Mouse (Mus musculus): ENCODE results near the gene 2010111I01Rik. TPM values are rescaled to one million over a fixed set of nuclear protein-coding genes. Genes with fewer than 3 reads are reported as not detected.

2010111I01Rik gene
- total and polyA plus RNA-seq, 3 experiments = 13.3 to 19.8 (median 14.4) TPM

DNA sequence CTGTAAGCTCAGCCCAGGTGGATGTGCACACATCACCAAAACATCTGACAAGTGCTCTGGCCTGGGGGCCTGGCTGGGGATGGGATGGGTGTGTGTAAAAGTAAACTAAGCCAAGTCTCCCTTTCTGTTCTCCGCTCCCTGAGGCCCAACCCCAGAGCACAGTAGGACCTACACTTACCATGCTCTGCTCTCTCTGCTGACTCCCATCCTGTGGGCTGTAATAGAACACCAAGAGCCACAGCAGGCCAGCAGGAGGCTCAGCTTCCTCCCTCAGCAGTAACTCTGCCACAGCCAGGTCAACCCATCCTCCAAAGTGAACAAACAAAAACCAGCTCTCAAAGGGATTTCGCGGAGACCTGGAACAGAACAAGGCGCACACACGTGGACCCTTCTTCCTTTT lies 357.0 kb downstream of the 2010111I01Rik start:
- DNase-seq (ENCODE audit: extremely low read depth) = no peak
- TF ChIP-seq KAT2A (IDR thresholded peaks at IDR 0.05; ENCODE audit: insufficient replicate concordance, low read length) (no peak), RCOR1 (conservative IDR thresholded peaks at IDR 0.05; ENCODE audit: low read depth, low read length) (no peak), IRF4 (IDR thresholded peaks at IDR 0.05; ENCODE audit: low read depth, low read length) (no peak), ZC3H11A (IDR thresholded peaks at IDR 0.05; ENCODE audit: low read depth, low read length) (no peak), BHLHE40 (IDR thresholded peaks at IDR 0.05; ENCODE audit: low read depth, low read length) (no peak), JUN (IDR thresholded peaks at IDR 0.05; ENCODE audit: insufficient read depth, low read depth, low read length) (no peak), ELF1 (IDR thresholded peaks at IDR 0.05; ENCODE audit: low read depth, low read length) (no peak), NELFE (IDR thresholded peaks at IDR 0.05; ENCODE audit: low read depth, low read length) (no peak)
- dilution Hi-C loops (cut with MboI; ENCODE audit: extremely low pct_ligation_motif_present, extremely low pct_unique_long_range_greater_than_20kb, low sequenced_read_pairs) = no loop called here
- Histone ChIP-seq H3K79me2 (replicated peaks; ENCODE audit: control insufficient read depth, extremely low read depth, insufficient read depth, poor library complexity, severe bottlenecking) (no peaks in the 10 kb centered on the region), H3K36me3 (replicated peaks in 1 of 2; ENCODE audit: control insufficient read depth in 1 of 2, insufficient read depth in 1 of 2, low read length in 1 of 2) (peaks cover 5 to 40% of the 10 kb centered on the region in 2 experiments), H3K27ac (ENCODE audit: insufficient read depth, low read depth) (no peak overlapping the region), H3K4me2 (ENCODE audit: insufficient read depth, low read depth, poor library complexity, severe bottlenecking) (no peak overlapping the region), H3K27me3 (replicated peaks) (no peaks in the 10 kb centered on the region), H3K9me3 (replicated peaks; ENCODE audit: low read length) (no peaks in the 10 kb centered on the region), H3K4me1 (ENCODE audit: control insufficient read depth in 1 of 2, insufficient read depth in 2 of 2) (peaks cover 0 to 10% of the 10 kb centered on the region in 2 experiments; a peak in 2 of 4 replicates), H3K4me3 (replicated peaks in 1 of 3; ENCODE audit: low read depth in 2 of 3, low read length in 2 of 3, poor library complexity in 1 of 3) (no peak overlapping the region), H3K9ac (ENCODE audit: insufficient read depth, low read depth) (no peak overlapping the region)
- in situ Hi-C loops (cut with MboI; ENCODE audit: low pct_ligation_motif_present, low pct_unique_long_range_greater_than_20kb, low sequenced_read_pairs) = no loop called here

- Histone ChIP-seq H3K27me3 (replicated peaks) (no peaks in the 10 kb centered on the region), H3K4me2 (ENCODE audit: insufficient read depth, low read depth, poor library complexity, severe bottlenecking) (no peak overlapping the region), H3K36me3 (replicated peaks in 1 of 2; ENCODE audit: control insufficient read depth in 1 of 2, insufficient read depth in 1 of 2, low read length in 1 of 2) (peaks cover 0 to 33% of the 10 kb centered on the region in 2 experiments), H3K27ac (ENCODE audit: insufficient read depth, low read depth) (no peak overlapping the region), H3K79me2 (replicated peaks; ENCODE audit: control insufficient read depth, extremely low read depth, insufficient read depth, poor library complexity, severe bottlenecking) (no peaks in the 10 kb centered on the region), H3K4me3 (replicated peaks in 1 of 3; ENCODE audit: low read depth in 2 of 3, low read length in 2 of 3, poor library complexity in 1 of 3) (no peak overlapping the region), H3K4me1 (ENCODE audit: control insufficient read depth in 1 of 2, insufficient read depth in 2 of 2) (peaks cover 0 to 10% of the 10 kb centered on the region in 2 experiments; a peak in 2 of 4 replicates), H3K9me3 (replicated peaks; ENCODE audit: low read length) (no peaks in the 10 kb centered on the region), H3K9ac (ENCODE audit: insufficient read depth, low read depth) (no peak overlapping the region)
- no peak for DNase-seq (ENCODE audit: extremely low read depth)
- dilution Hi-C loops (cut with MboI; ENCODE audit: extremely low pct_ligation_motif_present, extremely low pct_unique_long_range_greater_than_20kb, low sequenced_read_pairs) (no loop called here), in situ Hi-C loops (cut with MboI; ENCODE audit: low pct_ligation_motif_present, low pct_unique_long_range_greater_than_20kb, low sequenced_read_pairs) (no loop called here)
- peak; percentile 5 for TF ChIP-seq RAD21 (IDR thresholded peaks at IDR 0.05; ENCODE audit: low read depth, low read length)
- no peak for TF ChIP-seq ELF1 (IDR thresholded peaks at IDR 0.05; ENCODE audit: low read depth, low read length)
- TF ChIP-seq MYC (IDR thresholded peaks at IDR 0.05; ENCODE audit: low read depth, low read length) = no peak
- TF ChIP-seq NRF1 (IDR thresholded peaks at IDR 0.05; ENCODE audit: low read depth, low read length) = no peak
- no peak for TF ChIP-seq E2F4 (IDR thresholded peaks at IDR 0.05; ENCODE audit: insufficient replicate concordance, low read depth, low read length)
- 0 out of 4 replicates have a peak, but pooled peaks of 1 of the 2 experiments have one; percentile 8 for TF ChIP-seq CTCF (conservative IDR thresholded peaks at IDR 0.05 in 1 of 2, IDR thresholded peaks at IDR 0.05 in 1 of 2; ENCODE audit: low read depth in 2 of 2, low read length in 2 of 2)
- TF ChIP-seq JUN (IDR thresholded peaks at IDR 0.05; ENCODE audit: insufficient read depth, low read depth, low read length) = no peak
Observed at GRCm38 (mm10) chr13:63322756-63323155, 358.1 kb downstream of the 2010111I01Rik start.

All from CH12.LX (cell line).